Mouse (Mus musculus) urinary bladder, adult 18-20 months (tissue): ENCODE results near the gene Gm20661.
"Not testable (repeated sequence)": the region's sequence is repeated elsewhere in the genome, so short reads cannot be mapped to it uniquely, and the experiment has no call there.

Experiments used
- DNase-seq, 2 experiments: peaks; one replicate each; pipeline ENCODE4 v3.0.0; 2022; ENCODE audit warnings: low spot score in 2 of 2, mixed read lengths in 2 of 2

Gm20661 gene

GRCm38 (mm10) chr9:108001922-108002770 lies 19.3 kb downstream of the Gm20661 start, which contains the start of gene Ip6k1:
Gene Ip6k1, plus strand, starts transcription at chr9:108002501.
- DNase-seq: peak; percentile 99

GRCm38 (mm10) chr9:108002778-108003530 lies 20.1 kb downstream of the Gm20661 start:
- DNase-seq: no peak

GRCm38 (mm10) chr9:108003531-108003890 lies 20.7 kb downstream of the Gm20661 start:
- DNase-seq: peak in 1 of 2 experiments; percentile 19

GRCm38 (mm10) chr9:108008041-108008440 lies 25.2 kb downstream of the Gm20661 start:
- DNase-seq: no peak

GRCm38 (mm10) chr9:108010385-108010784 lies 27.5 kb downstream of the Gm20661 start:
- DNase-seq: no peak

- not testable (repeated sequence) for DNase-seq
These were observed 30.7 kb downstream of the Gm20661 start for GRCm38 (mm10) chr9:108013577-108013976.

- DNase-seq: no peak
These were observed 34.3 kb downstream of the Gm20661 start for GRCm38 (mm10) chr9:108017127-108017526.

- DNase-seq: no peak
These were observed 37.9 kb downstream of the Gm20661 start for GRCm38 (mm10) chr9:108020741-108021140.

- no peak for DNase-seq
These were observed 40.4 kb downstream of the Gm20661 start for GRCm38 (mm10) chr9:108023216-108023615.

GRCm38 (mm10) chr9:108026584-108026983 lies 43.7 kb downstream of the Gm20661 start:
- DNase-seq: no peak

- no peak for DNase-seq
These were observed 45.0 kb downstream of the Gm20661 start for GRCm38 (mm10) chr9:108027867-108028266.

GRCm38 (mm10) chr9:108032126-108032525 lies 49.3 kb downstream of the Gm20661 start:
- no peak for DNase-seq

GRCm38 (mm10) chr9:108035331-108036156 lies 52.7 kb downstream of the Gm20661 start:
- DNase-seq: no peak
